ENCODE assay signal across 23 mouse cellular contexts in the genomic region with DNA sequence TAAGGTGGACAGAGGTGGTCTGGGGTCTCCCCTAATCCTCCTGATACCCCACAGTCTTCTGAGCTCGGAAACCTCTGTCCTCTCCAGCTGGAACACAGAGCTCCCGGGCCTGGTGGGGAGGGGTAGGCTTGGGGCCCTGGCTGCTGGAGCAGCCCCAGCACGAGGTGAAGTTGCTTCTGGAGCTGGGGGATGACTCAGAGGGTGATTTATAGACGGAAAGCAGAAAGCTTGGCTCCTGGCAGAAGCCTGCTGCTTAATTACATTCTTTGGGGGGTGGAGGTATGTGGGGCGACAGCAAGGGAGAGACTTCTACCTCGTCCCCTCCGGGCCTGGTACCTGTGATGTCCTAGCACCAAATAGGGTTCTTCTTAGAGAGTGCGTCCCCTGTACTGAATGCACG. TPM values are rescaled to one million over a fixed set of nuclear protein-coding genes. Genes with fewer than 3 reads are reported as not detected.
DNase-seq lines count a peak whose midpoint lies in the region; ATAC-seq and TF ChIP-seq lines count a peak whose summit lies in the region.
"Had no signal": no experiment of that assay in that cellular context is flagged by ENCODE, and none has a peak within 500 bp of the region (broad histone marks: within the 10 kb centered on the region; RNA-seq: fewer than 3 reads in every experiment).

No protein-coding gene starts in this region.

- peaks cover 9% of the 10 kb centered on the region for H3K4me1 ChIP-seq in limb, embryonic 15.5 days
- H3K4me1 ChIP-seq in limb, embryonic 10.5 days = peaks cover 17% of the 10 kb centered on the region; the same call in 1 of the 2 replicates
- H3K4me1 ChIP-seq: lung, embryonic 15.5 days had no signal

- no peaks in the 10 kb centered on the region for H3K36me3 ChIP-seq in limb, embryonic 15.5 days
- no peaks in the 10 kb centered on the region for H3K36me3 ChIP-seq in limb, embryonic 10.5 days
- H3K36me3 ChIP-seq: limb, embryonic 13.5 days; lung, embryonic 15.5 days had no signal

- in situ Hi-C loops in Patski (cut with MboI; ENCODE audit: low pct_unique_long_range_greater_than_20kb) = no loop called here

- H3K9me3 ChIP-seq in limb, embryonic 15.5 days = no peaks in the 10 kb centered on the region
- H3K9me3 ChIP-seq in limb, embryonic 10.5 days (replicated peaks) = no peaks in the 10 kb centered on the region
- H3K9me3 ChIP-seq: hindbrain, embryonic 10.5 days; limb, embryonic 13.5 days; lung, embryonic 15.5 days had no signal

- no peak for DNase-seq in limb, embryonic 10.5 days (ENCODE audit: low spot score)
- DNase-seq in 3T3-L1 (ENCODE audit: low read depth, low spot score) (peak; percentile 86), Patski (ENCODE audit: low read depth, low spot score) (peak; percentile 53)
- DNase-seq in brain, adult 2 months (ENCODE audit: low read depth, low spot score) = peak; percentile 78
- no peak for DNase-seq in thymus, postnatal 36 days
- no peak for DNase-seq in heart, postnatal 25 days (ENCODE audit: low spot score)
- DNase-seq: cerebellum, adult 11-12 months; cerebellum, postnatal 14 days; kidney, postnatal 36 days; lung, postnatal 4 days; right cerebral cortex, postnatal 4 days; thymus, postnatal 25 days had no signal

- peaks cover 28% of the 10 kb centered on the region for H3K27me3 ChIP-seq in limb, embryonic 15.5 days
- H3K27me3 ChIP-seq in limb, embryonic 10.5 days (ENCODE audit: low read depth, poor library complexity, severe bottlenecking) = peaks cover 64% of the 10 kb centered on the region
- no peaks in the 10 kb centered on the region for H3K27me3 ChIP-seq in Patski

- no peak overlapping the region for H3K4me2 ChIP-seq in limb, embryonic 15.5 days
- H3K4me2 ChIP-seq: limb, embryonic 13.5 days; lung, embryonic 15.5 days; midbrain, embryonic 11.5 days had no signal

- TF ChIP-seq CTCF in Patski (IDR thresholded peaks at IDR 0.05) = no peak

- no peak overlapping the region for H3K27ac ChIP-seq in limb, embryonic 15.5 days
- no peak overlapping the region for H3K27ac ChIP-seq in limb, embryonic 10.5 days
- H3K27ac ChIP-seq: hindbrain, embryonic 10.5 days; hindbrain, postnatal 0 days; limb, embryonic 13.5 days; liver, embryonic 14.5 days; lung, embryonic 15.5 days had no signal

- peak; percentile 49; the same call in 1 of the 2 replicates for ATAC-seq in limb, embryonic 15.5 days (ENCODE audit: insufficient number of reproducible peaks, low FRiP score, low TSS enrichment, low read depth)
- peak; percentile 76 for ATAC-seq in Patski
- ATAC-seq: forebrain, embryonic 16.5 days; hindbrain, postnatal 0 days; intestine, postnatal 0 days had no signal

- H3K4me3 ChIP-seq in limb, embryonic 15.5 days = no peak overlapping the region
- H3K4me3 ChIP-seq in limb, embryonic 10.5 days = no peak overlapping the region
- H3K4me3 ChIP-seq: hindbrain, embryonic 10.5 days; limb, embryonic 13.5 days; lung, embryonic 15.5 days had no signal

- no peak overlapping the region for H3K9ac ChIP-seq in limb, embryonic 15.5 days
- H3K9ac ChIP-seq: limb, embryonic 13.5 days; liver, embryonic 14.5 days; lung, embryonic 15.5 days had no signal

- CTCF ChIA-PET in Patski (lab: Charles Lee) = no interaction called here

- 21% methylated on average over 9 of the region's 9 CpGs for WGBS in limb, embryonic 15.5 days
- 39% methylated on average over 9 of the region's 9 CpGs for WGBS in limb, embryonic 10.5 days

- POLR2A ChIA-PET in Patski (lab: Charles Lee) = no interaction called here

- intact Hi-C loops in heart, postnatal 25 days (cut with DNase I) = no loop called here

RNA-seq across cellular contexts. Expression of a gene that starts 6.2 kb away (rescaled TPM):
- 19.7 and 22.6 TPM in 2 replicates for polyA plus RNA-seq in limb, embryonic 15.5 days (2015; fragmentation: Nextera tagmentation; extraction: Ambion mirVana)
- polyA plus RNA-seq in limb, embryonic 10.5 days (2016; fragmentation: Nextera tagmentation; extraction: Ambion mirVana) = 5.3 and 5.8 TPM in 2 replicates
- polyA plus RNA-seq in Patski (2021) = not detected
- not detected for total RNA-seq in heart, postnatal 25 days (2021)
- polyA plus RNA-seq: heart, embryonic 16.5 days had no signal

RNA-seq across cellular contexts. Expression of a gene that starts 30.5 kb away (rescaled TPM):
- 0.51 and 0.76 TPM in 2 replicates for polyA plus RNA-seq in limb, embryonic 15.5 days (2015; fragmentation: Nextera tagmentation; extraction: Ambion mirVana)
- polyA plus RNA-seq in limb, embryonic 10.5 days (2016; fragmentation: Nextera tagmentation; extraction: Ambion mirVana) = 1.1 and 1.2 TPM in 2 replicates
- polyA plus RNA-seq in Patski (2021) = not detected
- under 1 TPM; 0.78 to 0.99 TPM for total RNA-seq in heart, postnatal 25 days (2021)
- total RNA-seq: gastrocnemius, postnatal 4 days had no signal

Comparison
In these comparisons a context has a peak if more than half of its experiments do, and no peak if none do; other contexts are left out.
1. DNase-seq: peak in 3T3-L1 (single experiment), Patski (single experiment) and brain, adult 2 months (single experiment); none in limb, embryonic 10.5 days (single experiment), thymus, postnatal 36 days (0 of 2) and heart, postnatal 25 days (single experiment).